Comparison of ENCODE assay signal across 7 mouse cellular contexts in genomic region chr17:79355271-79355991, GRCm38 (mm10). TPM values are rescaled to one million over a fixed set of nuclear protein-coding genes. Genes with fewer than 3 reads are reported as not detected.
DNase-seq lines count a peak whose midpoint lies in the region; ATAC-seq and TF ChIP-seq lines count a peak whose summit lies in the region.

No protein-coding gene starts in this region.

- under 1% methylated on average over 59 of the region's 59 CpGs for WGBS in embryonic facial prominence, embryonic 12.5 days
- WGBS in heart, adult 2 months: under 1% methylated on average over 59 of the region's 59 CpGs
- WGBS in limb, embryonic 15.5 days: under 1% methylated on average over 48 of the region's 59 CpGs
- WGBS in midbrain, embryonic 16.5 days: under 1% methylated on average over 59 of the region's 59 CpGs
- under 1% methylated on average over 59 of the region's 59 CpGs for WGBS in spleen, adult 2 months

- H3K4me2 ChIP-seq in embryonic facial prominence, embryonic 12.5 days (replicated peaks): peak overlapping the region; percentile 99
- peak overlapping the region; percentile 100 for H3K4me2 ChIP-seq in limb, embryonic 15.5 days
- H3K4me2 ChIP-seq in midbrain, embryonic 16.5 days (ENCODE audit: low read length): peak overlapping the region; percentile 86

- peak; percentile 36; the same call in 1 of the 2 replicates for TF ChIP-seq POLR2A in heart, adult 2 months (IDR thresholded peaks at IDR 0.05; ENCODE audit: insufficient read depth, low read depth, low read length)
- TF ChIP-seq POLR2A in spleen, adult 2 months (IDR thresholded peaks at IDR 0.05; ENCODE audit: low read depth, low read length): no peak; the same call in 1 of the 2 replicates

- intact Hi-C loops in heart, adult 2 months (cut with DNase I): loop anchor here (1.0 to 5.0 kb wide), 3 partner anchors 19 to 97 kb away; no protein-coding TSS in a partner anchor

- H3K4me1 ChIP-seq in embryonic facial prominence, embryonic 12.5 days: peaks cover 24% of the 10 kb centered on the region
- peaks cover 4% of the 10 kb centered on the region for H3K4me1 ChIP-seq in heart, adult 2 months (ENCODE audit: control insufficient read depth, insufficient read depth, low read length)
- H3K4me1 ChIP-seq in limb, embryonic 15.5 days: peaks cover 30% of the 10 kb centered on the region
- peaks cover 18% of the 10 kb centered on the region for H3K4me1 ChIP-seq in midbrain, embryonic 16.5 days (ENCODE audit: control insufficient read depth, insufficient read depth, low read length)
- H3K4me1 ChIP-seq in spleen, adult 2 months (ENCODE audit: control insufficient read depth, insufficient read depth, insufficient read length): no peaks in the 10 kb centered on the region; the same call in none of the 2 replicates

- DNase-seq in adrenal gland, postnatal 4 days (ENCODE audit: low spot score in 2 of 2): peak; percentile 21 to 25
- DNase-seq in heart, adult 2 months: peak; percentile 84 to 86
- DNase-seq in kidney, adult 8-10 months: peak; percentile 54 to 69
- DNase-seq in spleen, adult 2 months (ENCODE audit: low read depth in 1 of 2, low spot score in 2 of 2): peak; percentile 34 to 65

- ATAC-seq in embryonic facial prominence, embryonic 12.5 days (ENCODE audit: insufficient number of reproducible peaks, insufficient read depth, low FRiP score, low TSS enrichment): peak; percentile 48
- ATAC-seq in limb, embryonic 15.5 days (ENCODE audit: insufficient number of reproducible peaks, low FRiP score, low TSS enrichment, low read depth): peak; percentile 35
- ATAC-seq in midbrain, embryonic 16.5 days: peak; percentile 87

- H3K79me2 ChIP-seq in heart, adult 2 months (replicated peaks; ENCODE audit: control insufficient read depth, insufficient read depth, low read length): peaks cover 2% of the 10 kb centered on the region; the same call in 1 of the 2 replicates

- peak overlapping the region; percentile 67 for H3K27ac ChIP-seq in embryonic facial prominence, embryonic 12.5 days
- peak overlapping the region; percentile 98 for H3K27ac ChIP-seq in heart, adult 2 months
- H3K27ac ChIP-seq in limb, embryonic 15.5 days: peak overlapping the region; percentile 87
- peak overlapping the region; percentile 98 for H3K27ac ChIP-seq in midbrain, embryonic 16.5 days (ENCODE audit: low read length)
- H3K27ac ChIP-seq in spleen, adult 2 months (ENCODE audit: insufficient read depth, low read length): peak overlapping the region; percentile 76

- no peaks in the 10 kb centered on the region for H3K9me3 ChIP-seq in embryonic facial prominence, embryonic 12.5 days
- no peaks in the 10 kb centered on the region for H3K9me3 ChIP-seq in limb, embryonic 15.5 days
- no peaks in the 10 kb centered on the region for H3K9me3 ChIP-seq in midbrain, embryonic 16.5 days (replicated peaks; ENCODE audit: control insufficient read depth, low read length, poor library complexity, severe bottlenecking)

- no peak; the same call in 1 of the 2 replicates for TF ChIP-seq EP300 in heart, adult 2 months (IDR thresholded peaks at IDR 0.05; ENCODE audit: insufficient read depth, low read depth, low read length)

- peak overlapping the region; percentile 76 for H3K4me3 ChIP-seq in embryonic facial prominence, embryonic 12.5 days
- peak overlapping the region; percentile 98 for H3K4me3 ChIP-seq in heart, adult 2 months
- peak overlapping the region; percentile 79 for H3K4me3 ChIP-seq in limb, embryonic 15.5 days
- H3K4me3 ChIP-seq in midbrain, embryonic 16.5 days (ENCODE audit: low read depth, low read length): peak overlapping the region; percentile 83
- H3K4me3 ChIP-seq in spleen, adult 2 months (ENCODE audit: extremely low read depth, insufficient read depth, insufficient read length): peak overlapping the region; percentile 74

- H3K36me3 ChIP-seq in embryonic facial prominence, embryonic 12.5 days: no peaks in the 10 kb centered on the region
- peaks cover 12% of the 10 kb centered on the region for H3K36me3 ChIP-seq in heart, adult 2 months (ENCODE audit: control insufficient read depth, insufficient read depth, low read length)
- no peaks in the 10 kb centered on the region for H3K36me3 ChIP-seq in limb, embryonic 15.5 days
- no peaks in the 10 kb centered on the region for H3K36me3 ChIP-seq in midbrain, embryonic 16.5 days (ENCODE audit: control insufficient read depth, insufficient read depth, low read length)
- no peaks in the 10 kb centered on the region for H3K36me3 ChIP-seq in spleen, adult 2 months (ENCODE audit: control insufficient read depth, insufficient read depth, low read length)

- H3K27me3 ChIP-seq in embryonic facial prominence, embryonic 12.5 days: 0 out of 2 replicates have a peak, but pooled peaks cover 3% of the 10 kb centered on the region
- no peaks in the 10 kb centered on the region for H3K27me3 ChIP-seq in heart, adult 2 months (ENCODE audit: control insufficient read depth, insufficient read depth, low read length)
- H3K27me3 ChIP-seq in limb, embryonic 15.5 days: 0 out of 2 replicates have a peak, but pooled peaks cover 4% of the 10 kb centered on the region
- H3K27me3 ChIP-seq in midbrain, embryonic 16.5 days (ENCODE audit: control insufficient read depth, insufficient read depth, low read depth, low read length): no peaks in the 10 kb centered on the region; the same call in 1 of the 2 replicates
- H3K27me3 ChIP-seq in spleen, adult 2 months (ENCODE audit: control insufficient read depth, insufficient read depth, low read length): no peaks in the 10 kb centered on the region

- peak; percentile 17; the same call in 1 of the 2 replicates for TF ChIP-seq CTCF in heart, adult 2 months (IDR thresholded peaks at IDR 0.05)
- TF ChIP-seq CTCF in spleen, adult 2 months (IDR thresholded peaks at IDR 0.05; ENCODE audit: extremely low read depth, insufficient read depth, insufficient read length, insufficient replicate concordance): no peak

- H3K9ac ChIP-seq in embryonic facial prominence, embryonic 12.5 days: peak overlapping the region; percentile 68
- peak overlapping the region; percentile 89 for H3K9ac ChIP-seq in heart, adult 2 months (ENCODE audit: low read depth, low read length)
- peak overlapping the region; percentile 61 for H3K9ac ChIP-seq in limb, embryonic 15.5 days
- H3K9ac ChIP-seq in midbrain, embryonic 16.5 days (ENCODE audit: low read depth, low read length): peak overlapping the region; percentile 98

RNA-seq across cellular contexts. Expression of gene Cdc42ep3, which starts 0.5 kb away (rescaled TPM):
- total RNA-seq in adrenal gland, postnatal 4 days (2021): 10 to 100 TPM; 18.1 to 18.5 TPM
- 50.2 and 61.5 TPM in 2 replicates for polyA plus RNA-seq in embryonic facial prominence, embryonic 12.5 days (2016; fragmentation: Nextera tagmentation; extraction: Ambion mirVana)
- 10 to 100 TPM; 30.1 to 35.0 TPM for total RNA-seq in heart, adult 2 months (2021)
- polyA plus RNA-seq in heart, adult 2 months (2012; rRNA removed): 16.7 and 25.9 TPM in 2 replicates
- 72.6 and 77.5 TPM in 2 replicates for polyA plus RNA-seq in limb, embryonic 15.5 days (2015; fragmentation: Nextera tagmentation; extraction: Ambion mirVana)
- 49.4 and 49.7 TPM in 2 replicates for polyA plus RNA-seq in midbrain, embryonic 16.5 days (2015; fragmentation: Nextera tagmentation; extraction: Ambion mirVana)
- 9.1 and 12.0 TPM in 2 replicates for polyA plus RNA-seq in spleen, adult 2 months (2012; rRNA removed)

Comparison
In these comparisons a context has a peak if more than half of its experiments do, and no peak if none do; other contexts are left out.
1. Peak in every context shown above with its lines: DNase-seq, ATAC-seq, H3K4me3 ChIP-seq and H3K27ac ChIP-seq.
2. DNase-seq: peak in every context shown above with its lines; median percentile 85 in heart, adult 2 months; 62 in kidney, adult 8-10 months; 50 in spleen, adult 2 months; 23 in adrenal gland, postnatal 4 days.
3. ATAC-seq: peak in every context shown above with its lines; median percentile 87 in midbrain, embryonic 16.5 days; 48 in embryonic facial prominence, embryonic 12.5 days; 35 in limb, embryonic 15.5 days.